In the genomic region with DNA sequence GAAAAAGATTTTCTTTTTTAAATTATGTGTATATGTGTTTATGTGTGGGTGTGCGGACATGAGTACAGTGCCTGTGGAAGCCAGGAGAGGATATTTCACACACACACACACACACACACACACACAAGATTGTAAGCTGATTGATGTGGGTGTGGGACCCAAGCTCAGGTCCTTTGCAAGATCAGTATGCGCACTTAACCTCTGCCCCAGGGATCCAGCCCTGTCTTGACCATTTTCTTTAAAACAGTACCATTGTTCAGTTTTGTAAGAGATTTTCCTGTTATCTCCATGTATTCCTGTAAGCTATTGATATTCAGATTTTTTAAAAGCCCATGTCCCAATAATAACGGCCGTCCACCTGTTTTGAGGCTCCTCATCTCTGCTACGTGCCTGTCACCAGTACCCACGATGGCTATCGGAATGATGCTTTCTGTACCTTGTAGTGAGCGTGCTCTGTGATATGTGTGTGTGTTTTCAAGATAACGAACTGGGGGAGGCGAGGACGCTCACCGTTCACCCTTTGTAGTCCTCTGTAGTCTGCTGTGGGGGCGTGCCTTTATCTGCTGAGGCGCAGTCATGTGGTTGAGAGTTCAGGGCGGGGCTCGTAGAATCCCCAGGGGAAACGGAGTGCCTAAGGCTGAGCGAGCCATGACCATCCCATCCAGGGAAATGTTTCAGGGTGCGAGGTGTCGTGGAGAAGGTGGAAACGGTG, we compare ENCODE assay signal across 13 mouse cellular contexts.
DNase-seq lines count a peak whose midpoint lies in the region; ATAC-seq lines count a peak whose summit lies in the region.
"Had no signal": no experiment of that assay in that cellular context is flagged by ENCODE, and none has a peak within 500 bp of the region (broad histone marks: within the 10 kb centered on the region; RNA-seq: fewer than 3 reads in every experiment).

No protein-coding gene starts in this region.

- H3K27ac ChIP-seq in lung, embryonic 15.5 days = no peak overlapping the region
- H3K27ac ChIP-seq: hindbrain, embryonic 12.5 days had no signal

- peak overlapping the region; percentile 39 for H3K4me3 ChIP-seq in erythroblast, embryonic 14.5 days (replicated peaks)
- no peak overlapping the region for H3K4me3 ChIP-seq in lung, embryonic 15.5 days
- H3K4me3 ChIP-seq: hindbrain, embryonic 12.5 days had no signal

- H3K36me3 ChIP-seq in erythroblast, embryonic 14.5 days (ENCODE audit: control insufficient read depth) = peaks cover 5% of the 10 kb centered on the region; the same call in 1 of the 2 replicates
- H3K36me3 ChIP-seq in lung, embryonic 15.5 days = no peaks in the 10 kb centered on the region
- H3K36me3 ChIP-seq: G1E had no signal

- ATAC-seq in erythroblast, adult 5-6 weeks (replicated peaks; ENCODE audit: low FRiP score, poor library complexity, severe bottlenecking) = no peak
- 0 out of 2 replicates have a peak, but pooled peaks have one; percentile 35 for ATAC-seq in lung, embryonic 15.5 days (ENCODE audit: borderline replicate concordance, extremely low read depth, low FRiP score, low TSS enrichment)
- ATAC-seq in megakaryocyte-erythroid progenitor cell, adult 5-6 weeks (replicated peaks; ENCODE audit: low FRiP score, low TSS enrichment, poor library complexity, severe bottlenecking) = peak; percentile 74

- no peak overlapping the region for H3K4me2 ChIP-seq in lung, embryonic 15.5 days
- H3K4me2 ChIP-seq: hindbrain, embryonic 12.5 days; lung, embryonic 14.5 days had no signal

- peaks cover 13% of the 10 kb centered on the region for H3K4me1 ChIP-seq in erythroblast, embryonic 14.5 days (ENCODE audit: control insufficient read depth)
- no peaks in the 10 kb centered on the region for H3K4me1 ChIP-seq in lung, embryonic 15.5 days
- H3K4me1 ChIP-seq: hindbrain, embryonic 12.5 days had no signal

- H3K9me3 ChIP-seq in erythroblast, embryonic 14.5 days (ENCODE audit: control insufficient read depth, low read length) = peaks cover 4% of the 10 kb centered on the region
- H3K9me3 ChIP-seq in lung, embryonic 15.5 days = no peaks in the 10 kb centered on the region
- H3K9me3 ChIP-seq: hindbrain, embryonic 12.5 days had no signal

- no peak for DNase-seq in lung, postnatal 25 days (ENCODE audit: low spot score)
- DNase-seq in c-Kit-positive CD71-positive TER-119-negative erythroid progenitor cells, embryonic 14.5 days (ENCODE audit: low read depth) = peak; percentile 75
- no peak for DNase-seq in kidney, postnatal 36 days
- DNase-seq in natural killer cell, adult 2 months (ENCODE audit: low spot score in 2 of 2) = no peak
- DNase-seq: kidney, adult 18-20 months; lung, embryonic 14.5 days; thymus, adult 18-20 months had no signal

- H3K27me3 ChIP-seq in erythroblast, embryonic 14.5 days (ENCODE audit: control insufficient read depth) = no peaks in the 10 kb centered on the region
- no peaks in the 10 kb centered on the region for H3K27me3 ChIP-seq in lung, embryonic 15.5 days
- H3K27me3 ChIP-seq: hindbrain, embryonic 12.5 days had no signal

- no peak overlapping the region for H3K9ac ChIP-seq in lung, embryonic 15.5 days
- H3K9ac ChIP-seq: hindbrain, embryonic 12.5 days; lung, embryonic 14.5 days had no signal

- 70% methylated on average over 21 of the region's 21 CpGs for WGBS in lung, embryonic 15.5 days
